Mouse (Mus musculus): Measurements from ENCODE around the gene Helb. TPM values are rescaled to one million over a fixed set of nuclear protein-coding genes. Genes with fewer than 3 reads are reported as not detected.

The Helb gene
- 1.1 and 1.2 TPM in 2 replicates for polyA plus RNA-seq (2021; fragmentation: Nextera tagmentation)
- long read RNA-seq, experiment 1, result 0 reads
- long read RNA-seq, experiment 2, full-length matches to known transcripts, result 3 of 8 reads
- long read RNA-seq, experiment 2, partial matches to known transcripts, result 4 of 8 reads
- long read RNA-seq, experiment 2, other reads (novel, unspliced or antisense), result 1 of 8 reads

GRCm38 (mm10) chr10:120112507-120113396 lies at the start of gene Helb:
TSS of gene Helb (minus strand) at chr10:120112987.

Other genes starting within 250 kb of the Helb start
- 136 and 157 TPM in 2 replicates for gene Tmbim4, start 88.6 kb upstream of the Helb start, polyA plus RNA-seq (2021; fragmentation: Nextera tagmentation)
- gene Irak3, start 89.1 kb upstream of the Helb start, polyA plus RNA-seq (2021; fragmentation: Nextera tagmentation), result 0.67 and 0.88 TPM in 2 replicates
- 54.7 and 64.7 TPM in 2 replicates for gene Llph, start 114.1 kb upstream of the Helb start, polyA plus RNA-seq (2021; fragmentation: Nextera tagmentation)